Mouse (Mus musculus) B cell, adult 2 months (primary cell): Measurements from ENCODE around the gene Mettl7a2.

Source experiments
- DNase-seq, 2 experiments: peaks; one replicate each; pipeline ENCODE4 v3.0.0; 2022

Gene Mettl7a2

DNA sequence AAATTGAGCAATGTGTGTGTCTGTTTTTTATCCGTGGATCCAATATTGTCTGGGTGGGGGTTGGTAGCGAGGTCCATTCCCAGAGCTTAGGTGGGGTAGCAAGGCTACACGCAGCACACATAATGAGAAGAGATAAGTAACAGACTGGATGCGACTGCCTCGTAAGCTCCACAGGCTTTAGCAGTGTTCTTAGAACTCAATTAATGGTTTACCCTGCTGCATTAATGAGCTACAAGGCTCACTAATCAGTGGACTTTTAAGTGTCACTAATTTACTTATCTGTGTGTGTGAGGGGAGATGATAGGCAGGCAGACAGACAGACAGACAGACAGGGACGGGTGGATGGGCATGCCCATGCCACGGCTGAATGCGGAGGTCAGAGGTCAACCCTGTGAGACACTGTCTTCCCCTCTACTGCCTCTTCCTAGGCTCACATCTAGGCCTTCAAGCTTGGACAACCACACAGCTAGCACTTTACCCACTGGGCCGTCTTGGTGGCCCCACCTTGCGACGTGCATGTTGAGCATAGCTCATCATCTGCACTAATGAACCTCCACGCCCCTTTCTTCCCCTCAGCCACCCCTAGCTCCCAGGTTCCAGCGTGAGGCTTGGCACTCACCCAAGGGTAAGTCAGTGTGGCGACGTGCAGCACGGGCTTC lies 47.7 kb downstream of the Mettl7a2 start:
- DNase-seq: no peak

GRCm38 (mm10) chr15:100401811-100402210 lies 48.8 kb downstream of the Mettl7a2 start:
- DNase-seq: no peak

GRCm38 (mm10) chr15:100402347-100402746 lies 49.3 kb downstream of the Mettl7a2 start:
- no peak for DNase-seq

DNA sequence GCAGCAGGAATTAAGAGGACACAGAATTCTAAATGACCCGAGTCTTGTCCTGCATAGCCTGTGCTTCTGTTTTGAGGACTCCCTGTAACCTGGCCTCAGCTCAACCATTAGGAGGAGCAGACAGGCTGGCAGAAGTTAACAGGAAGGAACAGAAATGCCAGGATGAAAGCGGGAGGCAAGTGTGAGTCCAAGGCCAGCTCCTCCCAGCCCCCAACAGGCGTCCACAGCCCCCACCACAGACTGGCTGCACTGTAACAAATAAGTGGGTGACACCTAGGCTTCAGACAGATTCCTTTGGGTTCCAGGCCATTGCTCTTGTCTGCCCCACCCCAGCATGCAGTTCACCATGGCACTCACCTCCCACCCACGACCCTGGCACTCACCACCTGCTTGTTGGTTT lies 49.8 kb downstream of the Mettl7a2 start:
- no peak for DNase-seq

DNA sequence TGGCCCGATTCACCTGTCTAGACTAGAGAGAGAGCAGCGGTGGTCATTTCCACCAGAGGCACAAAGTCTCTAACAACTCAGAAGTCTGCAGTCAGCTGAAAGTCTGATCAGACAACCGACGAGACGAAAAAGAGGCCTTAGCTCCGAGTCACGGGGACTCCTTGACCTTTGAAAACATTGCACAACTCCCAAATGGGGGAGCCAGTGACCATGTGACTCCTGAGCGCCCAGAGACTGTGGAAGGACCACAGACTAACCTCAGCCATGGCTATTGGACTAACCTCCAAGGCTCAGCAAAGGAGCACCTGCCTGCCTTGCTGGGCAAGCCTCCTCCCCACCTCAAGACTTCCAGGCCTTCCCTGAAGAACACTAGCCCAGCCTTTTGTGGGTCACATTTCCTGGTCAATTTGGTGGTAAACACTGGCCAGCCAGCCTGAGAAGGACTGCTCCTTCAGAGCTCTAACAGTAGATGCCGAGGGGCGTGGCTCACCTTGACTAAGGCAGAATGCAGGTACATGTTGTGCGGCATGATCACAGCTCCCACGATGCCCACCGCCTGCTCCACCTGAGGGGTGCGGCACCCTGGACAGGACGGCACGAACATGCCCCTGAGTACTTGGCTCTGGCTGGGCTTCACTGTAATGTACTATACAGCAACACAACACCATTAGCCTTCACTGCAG lies 50.5 kb downstream of the Mettl7a2 start:
- no peak for DNase-seq

DNA sequence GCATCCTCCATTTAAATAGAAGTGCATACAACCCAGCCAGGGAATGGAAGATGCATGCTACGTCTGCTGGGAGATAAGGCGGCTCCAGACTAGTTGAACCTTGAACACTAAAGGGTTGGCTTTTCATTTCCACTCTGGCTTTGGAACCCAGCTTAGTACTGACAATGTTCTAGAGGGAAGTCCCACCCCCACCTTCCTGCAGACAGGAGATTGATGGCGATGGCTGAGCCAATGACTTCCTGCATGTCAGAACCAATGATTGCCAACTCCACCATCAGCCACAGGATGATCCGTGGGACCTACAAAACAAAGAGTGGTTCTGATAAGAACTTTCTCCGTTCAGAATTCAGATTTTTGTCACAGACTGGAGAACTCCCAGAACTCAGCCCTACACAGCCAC lies 53.1 kb downstream of the Mettl7a2 start:
- DNase-seq: no peak

GRCm38 (mm10) chr15:100410918-100411672 lies 58.1 kb downstream of the Mettl7a2 start:
- DNase-seq: peak; percentile 35 to 46
